ENCODE assay signal across 8 mouse cellular contexts in the genomic region with DNA sequence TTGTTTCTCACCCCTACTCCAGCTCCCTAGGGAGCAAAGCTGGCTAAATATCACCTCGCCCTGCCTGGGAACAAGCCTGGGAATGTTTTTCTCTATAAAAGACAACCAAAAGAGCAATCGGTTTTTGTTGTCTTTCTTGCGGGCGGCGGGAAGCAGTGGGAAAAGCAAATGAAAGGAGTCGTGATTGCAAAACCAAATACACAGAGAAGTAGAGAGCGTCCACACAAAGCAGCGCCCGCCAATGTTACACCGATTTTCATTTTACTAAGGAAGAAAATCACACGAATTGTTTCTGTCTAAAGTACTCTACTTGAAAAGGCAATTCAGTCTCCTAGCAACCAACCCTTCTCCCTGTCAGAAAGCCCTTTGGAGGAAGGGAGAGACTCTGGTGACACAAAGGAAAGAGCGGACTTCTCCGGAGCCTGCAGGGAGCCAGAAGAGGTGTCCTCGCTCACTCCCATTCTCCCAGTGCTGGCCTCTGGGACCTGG. TPM values are rescaled to one million over a fixed set of nuclear protein-coding genes. Genes with fewer than 3 reads are reported as not detected.
DNase-seq lines count a peak whose midpoint lies in the region; ATAC-seq lines count a peak whose summit lies in the region.

No protein-coding gene starts in this region.

- no peak for ATAC-seq in heart, embryonic 12.5 days (ENCODE audit: insufficient number of reproducible peaks, low FRiP score)
- ATAC-seq in hindbrain, embryonic 16.5 days = peak; percentile 90
- ATAC-seq in midbrain, embryonic 14.5 days (ENCODE audit: low FRiP score, low TSS enrichment) = peak; percentile 76
- no peak for ATAC-seq in cerebellum, adult (ENCODE audit: insufficient number of reproducible peaks, low FRiP score, low TSS enrichment)

- peak overlapping the region; percentile 38 for H3K4me3 ChIP-seq in heart, embryonic 12.5 days
- peak overlapping the region; percentile 22 for H3K4me3 ChIP-seq in hindbrain, embryonic 16.5 days (ENCODE audit: low read length)
- H3K4me3 ChIP-seq in midbrain, embryonic 14.5 days (replicated peaks; ENCODE audit: low read depth, low read length) = peak overlapping the region; percentile 18

- H3K4me1 ChIP-seq in heart, embryonic 12.5 days (replicated peaks) = 0 out of 2 replicates have a peak, but pooled peaks cover 9% of the 10 kb centered on the region
- peaks cover 14% of the 10 kb centered on the region for H3K4me1 ChIP-seq in hindbrain, embryonic 16.5 days (ENCODE audit: control insufficient read depth, insufficient read depth, low read depth, low read length)
- H3K4me1 ChIP-seq in midbrain, embryonic 14.5 days (ENCODE audit: control insufficient read depth, insufficient read depth, low read length) = peaks cover 23% of the 10 kb centered on the region

- 24% methylated on average over 14 of the region's 14 CpGs for WGBS in heart, embryonic 12.5 days
- under 1% methylated on average over 14 of the region's 14 CpGs for WGBS in hindbrain, embryonic 16.5 days
- WGBS in midbrain, embryonic 14.5 days = under 1% methylated on average over 14 of the region's 14 CpGs

- H3K27me3 ChIP-seq in heart, embryonic 12.5 days (replicated peaks) = 0 out of 2 replicates have a peak, but pooled peaks cover 3% of the 10 kb centered on the region
- 0 out of 2 replicates have a peak, but pooled peaks cover 2% of the 10 kb centered on the region for H3K27me3 ChIP-seq in hindbrain, embryonic 16.5 days (replicated peaks; ENCODE audit: control insufficient read depth, insufficient read depth, low read length)
- no peaks in the 10 kb centered on the region for H3K27me3 ChIP-seq in midbrain, embryonic 14.5 days (ENCODE audit: control insufficient read depth, insufficient read depth, low read length)

- H3K27ac ChIP-seq in heart, embryonic 12.5 days (ENCODE audit: poor library complexity, severe bottlenecking) = no peak overlapping the region
- peak overlapping the region; percentile 60 for H3K27ac ChIP-seq in hindbrain, embryonic 16.5 days (ENCODE audit: low read depth, low read length)
- H3K27ac ChIP-seq in midbrain, embryonic 14.5 days (replicated peaks; ENCODE audit: low read depth, low read length) = peak overlapping the region; percentile 82

- H3K9me3 ChIP-seq in heart, embryonic 12.5 days (replicated peaks) = no peaks in the 10 kb centered on the region
- H3K9me3 ChIP-seq in hindbrain, embryonic 16.5 days (ENCODE audit: control insufficient read depth, low read length) = no peaks in the 10 kb centered on the region
- H3K9me3 ChIP-seq in midbrain, embryonic 14.5 days (ENCODE audit: control insufficient read depth, low read length) = no peaks in the 10 kb centered on the region

- H3K9ac ChIP-seq in heart, embryonic 12.5 days = peak overlapping the region; percentile 52; the same call in 1 of the 2 replicates
- peak overlapping the region; percentile 35; the same call in 1 of the 2 replicates for H3K9ac ChIP-seq in hindbrain, embryonic 16.5 days (ENCODE audit: low read depth, low read length)
- peak overlapping the region; percentile 43; the same call in 1 of the 2 replicates for H3K9ac ChIP-seq in midbrain, embryonic 14.5 days (replicated peaks; ENCODE audit: low read length)

- peak overlapping the region; percentile 63 for H3K4me2 ChIP-seq in heart, embryonic 12.5 days
- H3K4me2 ChIP-seq in hindbrain, embryonic 16.5 days (ENCODE audit: low read length) = peak overlapping the region; percentile 56
- peak overlapping the region; percentile 55 for H3K4me2 ChIP-seq in midbrain, embryonic 14.5 days (ENCODE audit: low read length)

- no peaks in the 10 kb centered on the region for H3K36me3 ChIP-seq in heart, embryonic 12.5 days
- H3K36me3 ChIP-seq in hindbrain, embryonic 16.5 days (ENCODE audit: control insufficient read depth, insufficient read depth, low read length) = no peaks in the 10 kb centered on the region
- no peaks in the 10 kb centered on the region for H3K36me3 ChIP-seq in midbrain, embryonic 14.5 days (ENCODE audit: control insufficient read depth, insufficient read depth, low read length)

- DNase-seq in heart, adult 11 months = no peak
- peak; percentile 72 for DNase-seq in embryo, embryonic 10 days (ENCODE audit: low spot score)
- peak; percentile 83 for DNase-seq in midbrain, embryonic 14.5 days
- no peak for DNase-seq in kidney, adult 8-10 months
- no peak for DNase-seq in heart, adult 9 months (ENCODE audit: low spot score in 2 of 2)

RNA-seq across cellular contexts. Expression of a gene that starts 29.2 kb away (rescaled TPM):
- 0.11 and 0.15 TPM in 2 replicates for polyA plus RNA-seq in heart, embryonic 12.5 days (2016; fragmentation: Nextera tagmentation; extraction: Ambion mirVana)
- polyA plus RNA-seq in hindbrain, embryonic 16.5 days (2015; fragmentation: Nextera tagmentation; extraction: Ambion mirVana) = 0.89 and 0.92 TPM in 2 replicates
- 1.2 and 1.8 TPM in 2 replicates for polyA plus RNA-seq in midbrain, embryonic 14.5 days (2014; fragmentation: Nextera tagmentation; extraction: Ambion mirVana)

RNA-seq across cellular contexts. Expression of a gene that starts 43.3 kb away (rescaled TPM):
- polyA plus RNA-seq in heart, embryonic 12.5 days (2016; fragmentation: Nextera tagmentation; extraction: Ambion mirVana) = 59.3 and 60.3 TPM in 2 replicates
- 95.2 and 95.7 TPM in 2 replicates for polyA plus RNA-seq in hindbrain, embryonic 16.5 days (2015; fragmentation: Nextera tagmentation; extraction: Ambion mirVana)
- polyA plus RNA-seq in midbrain, embryonic 14.5 days (2014; fragmentation: Nextera tagmentation; extraction: Ambion mirVana) = 103 and 119 TPM in 2 replicates

RNA-seq across cellular contexts. Expression of a gene that starts 48.9 kb away (rescaled TPM):
- polyA plus RNA-seq in heart, embryonic 12.5 days (2016; fragmentation: Nextera tagmentation; extraction: Ambion mirVana) = 0.39 and 2.2 TPM in 2 replicates
- polyA plus RNA-seq in hindbrain, embryonic 16.5 days (2015; fragmentation: Nextera tagmentation; extraction: Ambion mirVana) = not detected in 2 replicates
- not detected in 2 replicates for polyA plus RNA-seq in midbrain, embryonic 14.5 days (2014; fragmentation: Nextera tagmentation; extraction: Ambion mirVana)

Comparison
In these comparisons a context has a peak if more than half of its experiments do, and no peak if none do; other contexts are left out.
1. ATAC-seq: peak in hindbrain, embryonic 16.5 days (single experiment) and midbrain, embryonic 14.5 days (single experiment); none in heart, embryonic 12.5 days (single experiment) and cerebellum, adult (single experiment).
2. DNase-seq: peak in embryo, embryonic 10 days (single experiment) and midbrain, embryonic 14.5 days (single experiment); none in heart, adult 11 months (single experiment), kidney, adult 8-10 months (0 of 2) and heart, adult 9 months (0 of 2).
3. Peak in every context shown above with its lines, with median percentiles within 50 percentile points of each other: H3K4me2 ChIP-seq, H3K4me3 ChIP-seq and H3K9ac ChIP-seq.